Mouse (Mus musculus) thymus, adult 18-20 months (tissue): ENCODE measurements around the gene Satb2.

Source experiments
- DNase-seq, 2 experiments: peaks; one replicate each; pipeline ENCODE4 v3.0.0; 2022; ENCODE audit warnings: mixed read lengths in 2 of 2

Satb2 gene

GRCm38 (mm10) chr1:56920472-56920871, 58.0 kb downstream of the Satb2 start:
- DNase-seq = no peak

GRCm38 (mm10) chr1:56914279-56914678, 64.2 kb downstream of the Satb2 start:
- DNase-seq = no peak

GRCm38 (mm10) chr1:56900706-56901287, 77.7 kb downstream of the Satb2 start:
- no peak for DNase-seq

- DNase-seq = no peak
Observed at GRCm38 (mm10) chr1:56900187-56900586, 78.3 kb downstream of the Satb2 start.

GRCm38 (mm10) chr1:56898606-56899396, 79.6 kb downstream of the Satb2 start:
- no peak for DNase-seq

GRCm38 (mm10) chr1:56897492-56898180, 80.8 kb downstream of the Satb2 start:
- no peak for DNase-seq

GRCm38 (mm10) chr1:56896670-56897069, 81.8 kb downstream of the Satb2 start:
- no peak for DNase-seq

GRCm38 (mm10) chr1:56892766-56893165, 85.7 kb downstream of the Satb2 start:
- DNase-seq = no peak

GRCm38 (mm10) chr1:56888939-56889338, 89.5 kb downstream of the Satb2 start:
- DNase-seq = no peak

- no peak for DNase-seq
Observed at GRCm38 (mm10) chr1:56887524-56887923, 90.9 kb downstream of the Satb2 start.

GRCm38 (mm10) chr1:56871485-56871884, 107.0 kb downstream of the Satb2 start:
- DNase-seq = no peak

GRCm38 (mm10) chr1:56865246-56865645, 113.2 kb downstream of the Satb2 start:
- DNase-seq = no peak

- DNase-seq = no peak
Observed at GRCm38 (mm10) chr1:56862799-56863198, 115.7 kb downstream of the Satb2 start.

- no peak for DNase-seq
Observed at GRCm38 (mm10) chr1:56857202-56857601, 121.2 kb downstream of the Satb2 start.

- DNase-seq = no peak
Observed at GRCm38 (mm10) chr1:56850446-56850845, 128.0 kb downstream of the Satb2 start.

- no peak for DNase-seq
Observed at GRCm38 (mm10) chr1:56846358-56846757, 132.1 kb downstream of the Satb2 start.

GRCm38 (mm10) chr1:56845523-56846118, 132.8 kb downstream of the Satb2 start:
- DNase-seq = no peak

GRCm38 (mm10) chr1:56844551-56845330, 133.7 kb downstream of the Satb2 start:
- DNase-seq = no peak

- no peak for DNase-seq
Observed at GRCm38 (mm10) chr1:56838901-56839300, 139.5 kb downstream of the Satb2 start.

- no peak for DNase-seq
Observed at GRCm38 (mm10) chr1:56833984-56834900, 144.2 kb downstream of the Satb2 start.

GRCm38 (mm10) chr1:56833307-56833706, 145.1 kb downstream of the Satb2 start:
- DNase-seq = no peak

GRCm38 (mm10) chr1:56832738-56833137, 145.7 kb downstream of the Satb2 start:
- no peak for DNase-seq
